Mouse (Mus musculus) left cerebral cortex, adult 2 months (tissue): ENCODE results near the gene Gm8267. TPM values are rescaled to one million over a fixed set of nuclear protein-coding genes. Genes with fewer than 3 reads are reported as not detected.
"Not testable (repeated sequence)": the region's sequence is repeated elsewhere in the genome, so short reads cannot be mapped to it uniquely, and the experiment has no call there.

Experiments used
- DNase-seq, 2 experiments: peaks; one replicate each; pipeline ENCODE4 v3.0.0; 2021 to 2022; ENCODE audit warnings: low spot score in 2 of 2, mixed read lengths in 1 of 2; ENCODE audit errors: extremely low spot score in 1 of 2
- H3K27ac ChIP-seq: fragments of 200-600 bp; 2 replicates; pipeline ENCODE4 v1.8.1; 2022
- H3K4me3 ChIP-seq: fragments of 200-600 bp; 2 replicates; pipeline ENCODE4 v1.8.1; 2022
- CTCF ChIP-seq: fragments of 200-600 bp; IDR thresholded peaks from 2 replicates; pipeline ENCODE4 v1.8.1; 2022; ENCODE audit warnings: antibody characterized with exemption, mild to moderate bottlenecking, moderate library complexity
- intact Hi-C: fragments of 180-260 bp; cut with DNase I; formaldehyde crosslinking; loops from one replicate; pipeline ENCODE4 v1.15.1; 2025
- long read RNA-seq, 2 experiments: library from polyadenylated mRNA; stranded (forward); transcript quantifications; one replicate each; pipeline ENCODE4 v2.0.0; 2021; ENCODE audit warnings: borderline mapping rate in 2 of 2
- total RNA-seq, 2 experiments: library from RNA; stranded (reverse); gene quantifications; 2 replicates each; pipeline ENCODE4 v1.2.3; 2021

Gm8267 gene
- under 1 TPM in 1 of 2 experiments, not detected in 1; 0.21 TPM for total RNA-seq
- long read RNA-seq, experiment 1: 0 reads
- long read RNA-seq, experiment 2: 0 reads

GRCm38 (mm10) chr14:44750240-44750639 is at the start of gene Gm8267:
Gm8267 (minus strand) TSS chr14:44750340.
- Histone ChIP-seq H3K27ac (no peak within 1 kb of the TSS), H3K4me3 (no peak within 1 kb of the TSS)
- no peak for DNase-seq
- intact Hi-C loops: no loop called here
- TF ChIP-seq CTCF: no peak

GRCm38 (mm10) chr14:44789537-44790382 is 39.6 kb upstream of the Gm8267 start:
- intact Hi-C loops, H3K4me3 ChIP-seq, H3K27ac ChIP-seq, DNase-seq: not testable (repeated sequence)

- TF ChIP-seq CTCF: peak; percentile 68
- not testable (repeated sequence) for DNase-seq, H3K27ac ChIP-seq, H3K4me3 ChIP-seq
- intact Hi-C loops: loop anchor here (2.0 kb wide), 1 partner anchor 108 kb away; no protein-coding TSS in a partner anchor
Observed at GRCm38 (mm10) chr14:44742789-44743188, 7.4 kb downstream of the Gm8267 start.

GRCm38 (mm10) chr14:44730711-44731110 is 19.4 kb downstream of the Gm8267 start:
- peak in 1 of 2 experiments; percentile 12 for DNase-seq
- H3K27ac ChIP-seq, intact Hi-C loops, H3K4me3 ChIP-seq: not testable (repeated sequence)

GRCm38 (mm10) chr14:44706356-44706755 is 43.8 kb downstream of the Gm8267 start, which contains the start of gene Gm8257:
Gm8257 (minus strand) TSS chr14:44706456.
- not testable (repeated sequence) for H3K4me3 ChIP-seq

More at GRCm38 (mm10) chr14:44706356-44706755, 43.8 kb downstream of the Gm8267 start, which contains the start of gene Gm8257:
- intact Hi-C loops, H3K27ac ChIP-seq, DNase-seq: not testable (repeated sequence)

Other genes with a start within 250 kb of the Gm8267 start
- not detected for gene Gm17093, start 232.1 kb downstream of the Gm8267 start, total RNA-seq
- not detected for gene Gm8247, start 167.2 kb downstream of the Gm8267 start, total RNA-seq
- not detected for gene Gm5624, start 122.4 kb downstream of the Gm8267 start, total RNA-seq
- gene Gm8257, start 43.9 kb downstream of the Gm8267 start, total RNA-seq: not detected
- gene Ptgdr, start 109.0 kb upstream of the Gm8267 start, total RNA-seq: under 1 TPM; 0.70 to 0.72 TPM
- under 1 TPM; 0.19 to 0.45 TPM for gene Ptger2, start 237.9 kb upstream of the Gm8267 start, total RNA-seq